Mouse (Mus musculus) liver, adult (tissue): ENCODE results near the gene Depdc1b.

ENCODE experiments used
- GATA4 ChIP-seq: IDR thresholded peaks from 2 replicates; pipeline ENCODE4 v1.6.1; 2014; ENCODE audit warnings: mild to moderate bottlenecking, low read length; ENCODE audit not compliant: insufficient replicate concordance

Gene Depdc1b

DNA sequence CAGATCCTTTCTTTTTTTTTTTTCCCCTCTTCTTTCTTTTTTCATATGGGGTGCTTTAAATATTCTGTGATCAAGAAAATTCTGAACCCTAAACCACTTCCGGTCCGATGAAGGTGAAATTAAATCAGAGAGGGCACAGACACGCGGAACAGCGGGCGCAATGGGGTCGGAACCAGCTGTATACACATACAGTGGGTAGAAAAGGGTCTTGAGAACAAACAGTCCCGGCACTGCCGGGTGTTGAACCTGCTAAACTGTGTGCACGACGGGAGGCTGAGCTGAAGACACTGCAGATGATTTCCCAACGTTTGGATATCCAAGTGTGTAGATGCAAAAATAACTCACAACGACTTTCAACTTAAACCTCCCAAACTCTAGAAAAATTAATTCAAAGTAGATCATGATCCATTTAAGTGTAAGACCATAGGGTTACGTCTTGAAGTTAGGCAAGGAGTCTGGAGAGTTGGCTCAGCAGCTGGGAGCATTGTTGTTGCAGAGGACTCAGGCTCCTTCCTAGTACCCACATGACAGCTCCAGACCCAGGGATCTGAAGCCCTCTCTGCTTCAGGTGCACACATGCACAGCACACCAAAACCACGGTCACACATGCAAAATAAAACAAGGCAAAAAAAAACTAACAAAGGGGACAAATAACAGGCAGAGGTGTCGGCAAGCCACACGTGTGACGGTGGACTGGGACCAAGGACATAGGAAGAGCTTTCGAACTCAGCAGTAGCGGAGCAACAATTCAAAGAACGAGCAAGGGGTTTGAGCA is 12.5 kb downstream of the Depdc1b start:
- TF ChIP-seq GATA4, result no peak

GRCm38 (mm10) chr13:108329693-108330092 is 13.6 kb downstream of the Depdc1b start:
- no peak for TF ChIP-seq GATA4

- no peak for TF ChIP-seq GATA4
Measured at GRCm38 (mm10) chr13:108335257-108336003, 19.3 kb downstream of the Depdc1b start.

DNA sequence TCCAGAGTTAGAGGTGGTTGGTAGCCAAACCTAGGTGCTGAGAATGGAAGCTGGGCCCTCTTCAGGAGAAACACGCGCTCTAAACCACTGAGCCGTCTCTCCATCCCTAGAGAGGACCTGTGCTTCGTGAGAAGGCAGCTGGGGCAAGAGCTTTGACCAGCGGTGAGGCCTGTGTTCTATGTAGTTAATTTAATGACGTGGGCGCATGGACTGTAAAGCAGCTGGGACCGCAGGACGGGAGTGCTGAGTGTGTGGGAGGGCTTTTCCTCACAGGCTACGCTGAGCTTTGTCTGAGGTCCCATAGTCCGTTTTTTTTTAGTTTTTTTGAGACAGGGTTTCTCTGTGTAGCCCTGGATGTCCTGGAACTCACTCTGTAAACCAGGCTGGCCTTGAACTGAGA is 20.1 kb downstream of the Depdc1b start:
- no peak for TF ChIP-seq GATA4

GRCm38 (mm10) chr13:108337340-108337739 is 21.2 kb downstream of the Depdc1b start:
- TF ChIP-seq GATA4, result no peak

GRCm38 (mm10) chr13:108338076-108338836 is 22.1 kb downstream of the Depdc1b start:
- TF ChIP-seq GATA4, result no peak

DNA sequence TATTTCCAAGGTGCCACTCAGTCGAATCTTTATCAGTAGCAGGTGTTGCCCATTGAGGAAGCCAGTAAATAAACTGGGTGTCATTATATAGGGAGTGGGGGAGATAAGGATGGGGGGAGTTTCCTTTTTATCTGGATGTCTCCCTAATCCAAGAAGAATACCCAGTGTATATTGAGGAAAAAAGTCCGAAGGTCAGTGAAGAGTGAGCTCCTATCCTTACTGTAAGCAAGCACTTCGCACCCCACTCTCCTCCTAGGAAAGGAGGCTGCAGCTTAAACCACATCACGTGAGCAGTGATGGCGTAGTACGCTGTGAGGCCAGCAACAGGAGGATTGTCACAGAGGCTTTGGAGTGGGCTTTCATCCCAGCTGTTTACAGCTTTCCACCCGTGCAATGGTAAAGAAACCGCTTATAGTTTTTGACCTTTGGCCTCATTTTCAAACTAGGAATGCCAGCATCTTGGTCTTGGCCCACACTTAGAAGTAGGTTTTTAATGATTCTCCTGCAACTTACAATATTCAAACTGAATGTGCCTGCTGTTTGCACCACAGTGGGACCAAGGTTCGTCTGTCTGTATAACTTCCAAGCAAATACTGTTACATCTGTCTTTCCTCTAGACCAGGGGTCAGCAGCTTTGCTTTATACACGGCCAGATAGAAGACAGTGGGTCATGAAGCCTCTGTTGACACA is 23.9 kb downstream of the Depdc1b start:
- no peak for TF ChIP-seq GATA4

DNA sequence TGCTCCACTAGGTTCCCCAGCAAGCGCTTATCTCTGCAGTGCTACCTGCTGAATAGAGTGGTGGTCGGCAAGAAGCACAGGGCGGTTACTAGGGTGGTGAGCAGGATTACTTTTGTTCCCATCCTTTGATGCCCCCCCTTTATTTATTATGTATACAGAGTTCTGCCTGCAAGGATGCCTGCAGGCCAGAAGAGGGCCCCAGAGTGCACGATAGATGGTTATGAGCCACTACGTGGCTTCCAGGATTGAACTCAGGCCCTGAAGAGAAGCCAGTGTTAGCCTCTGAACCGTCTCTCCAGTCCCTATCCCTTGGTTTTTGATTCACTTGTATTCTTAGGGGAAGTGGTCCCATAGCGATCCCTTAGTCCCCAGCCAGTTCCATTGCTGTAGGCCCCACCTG is 25.5 kb downstream of the Depdc1b start:
- no peak for TF ChIP-seq GATA4

GRCm38 (mm10) chr13:108345756-108346155 is 29.6 kb downstream of the Depdc1b start:
- TF ChIP-seq GATA4, result no peak

GRCm38 (mm10) chr13:108347016-108347415 is 30.9 kb downstream of the Depdc1b start:
- no peak for TF ChIP-seq GATA4

GRCm38 (mm10) chr13:108349624-108350023 is 33.5 kb downstream of the Depdc1b start:
- TF ChIP-seq GATA4, result no peak

- no peak for TF ChIP-seq GATA4
Measured at GRCm38 (mm10) chr13:108353781-108354180, 37.6 kb downstream of the Depdc1b start.

DNA sequence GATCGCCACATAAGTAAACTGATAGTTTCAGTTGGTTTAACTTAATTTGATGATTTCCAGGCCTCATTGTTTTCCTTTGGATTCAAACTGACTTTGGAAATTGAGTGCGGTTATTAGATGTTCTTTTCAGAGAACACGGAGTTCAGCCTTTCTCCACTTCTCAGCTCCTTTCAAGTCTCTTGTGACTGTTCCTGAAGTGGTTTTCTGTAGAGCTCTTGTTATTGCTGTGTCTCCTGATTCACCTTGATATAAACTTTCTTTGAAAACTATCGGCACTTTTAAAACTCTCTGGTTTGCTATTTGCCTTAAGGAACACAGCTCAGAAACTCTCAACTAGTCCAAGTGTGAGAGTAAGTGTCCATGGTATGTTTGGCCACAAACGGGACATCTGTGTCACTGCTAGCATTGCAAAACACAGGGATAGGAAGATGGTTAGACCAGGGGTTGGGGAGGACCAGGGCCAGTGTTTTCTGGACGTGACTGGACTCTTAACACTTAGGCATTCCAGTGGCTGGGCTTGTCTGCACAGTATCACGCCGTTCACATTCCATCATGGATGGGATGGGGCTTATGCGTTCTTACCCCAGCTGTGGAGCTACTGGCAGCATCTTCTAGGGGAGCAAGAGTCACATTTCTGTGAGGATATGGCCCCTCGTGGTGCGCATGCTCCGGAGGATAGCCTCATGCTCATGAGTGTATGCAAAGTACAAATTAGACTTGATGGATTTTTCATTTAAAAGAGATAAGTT is 38.8 kb downstream of the Depdc1b start:
- no peak for TF ChIP-seq GATA4

- no peak for TF ChIP-seq GATA4
Measured at GRCm38 (mm10) chr13:108357362-108357761, 41.2 kb downstream of the Depdc1b start.
